Mouse (Mus musculus) heart, postnatal 25 days (tissue): ENCODE data around the gene Gm4881. TPM values are rescaled to one million over a fixed set of nuclear protein-coding genes. Genes with fewer than 3 reads are reported as not detected.

ENCODE experiments used
- DNase-seq: peaks from one replicate; pipeline ENCODE4 v3.0.0; 2022; ENCODE audit warnings: low spot score
- intact Hi-C: fragments of 180-260 bp; cut with DNase I; formaldehyde crosslinking; loops from one replicate; pipeline ENCODE4 v1.15.1; 2025
- microRNA-seq: library from miRNA; unstranded; fragments of <30 nt; microRNA quantifications from one replicate; pipeline ENCODE4 v1.2.0, GENCODE M21; 2022
- total RNA-seq, 2 experiments: library from RNA; stranded (reverse); gene quantifications; 2 replicates each; pipeline ENCODE4 v1.2.3; 2021

Gm4881 gene
- total RNA-seq, 2 experiments from 2014 or later = not detected

DNA sequence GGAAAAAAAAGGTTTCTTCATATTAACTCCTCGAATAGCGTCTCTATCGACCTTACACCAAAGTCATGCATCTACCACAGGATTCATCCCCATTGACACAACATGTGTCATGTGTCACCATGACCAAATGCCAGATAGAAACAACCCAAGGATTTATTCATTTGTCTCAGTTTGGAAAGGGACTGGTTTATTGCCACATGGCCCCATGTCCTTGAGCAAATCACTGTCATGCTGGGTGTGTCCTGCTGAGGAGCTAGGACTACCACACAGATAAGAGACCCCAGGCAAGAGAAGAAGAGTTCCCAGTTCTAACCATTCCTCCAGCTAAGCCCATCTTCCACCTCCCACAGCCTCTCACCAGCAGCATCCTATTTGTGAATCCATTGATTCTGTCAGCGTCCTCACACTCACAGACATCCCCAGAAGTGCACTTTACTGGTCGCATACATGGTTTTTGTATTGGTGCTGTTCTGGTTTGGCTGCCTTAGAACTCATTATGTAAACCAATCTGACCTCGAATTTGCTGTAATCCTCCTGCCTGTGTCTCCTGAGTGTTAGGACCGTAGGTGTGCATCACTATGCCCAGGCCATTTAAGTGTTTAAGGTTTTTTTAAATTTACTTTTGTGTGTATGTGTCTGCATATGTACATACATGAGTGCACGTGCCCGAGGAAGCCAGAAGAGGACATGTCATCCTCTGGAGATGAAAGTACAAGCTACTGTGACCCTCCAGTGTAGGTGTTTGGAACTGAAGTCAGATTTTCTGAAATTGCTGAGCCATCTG, 61.7 kb downstream of the Gm4881 start:
- intact Hi-C loops = loop anchor here (10.0 kb wide), 2 partner anchors 192 to 322 kb away; partner anchors contain the start of genes Grik5 and Zfp574
- no peak for DNase-seq

DNA sequence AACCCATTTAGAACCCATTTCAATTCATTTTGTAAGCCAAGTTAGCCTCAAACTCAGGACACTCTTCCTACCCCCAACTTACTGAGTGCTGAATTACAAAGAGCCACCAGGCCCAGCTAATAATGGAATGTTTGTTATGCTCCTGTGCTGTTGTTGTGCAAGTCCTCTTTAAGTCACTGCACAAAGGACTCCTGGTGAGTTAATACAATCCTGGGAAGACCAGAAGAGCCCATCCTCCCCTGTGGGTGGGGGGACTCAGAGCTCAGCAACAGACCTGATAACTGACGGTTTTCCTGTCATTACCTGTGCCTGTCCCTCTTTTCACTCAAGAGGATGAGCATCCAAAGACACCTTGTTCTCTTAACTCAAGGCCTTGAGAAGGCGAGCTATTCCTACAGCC, 64.7 kb downstream of the Gm4881 start:
- intact Hi-C loops = loop anchor here (10.0 kb wide), 2 partner anchors 195 to 325 kb away; partner anchors contain the start of genes Grik5 and Zfp574
- no peak for DNase-seq

DNA sequence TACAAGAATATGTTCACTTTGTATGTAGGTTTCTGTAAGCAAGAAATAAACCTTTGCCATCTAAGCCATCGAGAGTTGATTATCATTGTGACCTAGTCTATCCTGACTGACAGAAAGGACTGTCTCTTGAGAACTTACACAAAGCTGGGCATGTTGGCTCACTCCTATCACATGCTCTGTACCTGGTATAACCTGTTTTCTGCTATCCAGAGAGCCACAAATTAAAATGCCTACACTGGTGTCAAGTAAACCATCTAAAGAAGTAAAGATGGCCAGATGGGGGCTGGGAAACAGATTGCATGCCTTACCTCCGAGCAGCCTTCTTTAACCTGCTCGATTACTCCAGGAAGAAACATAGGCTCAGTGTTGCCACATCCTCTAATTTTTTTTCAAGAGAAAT, 66.7 kb downstream of the Gm4881 start:
- intact Hi-C loops = no loop called here
- DNase-seq = no peak

Small RNA genes within 50 kb of the gene (microRNA-seq; reads per million reads assigned to microRNA genes)
- 1.4 reads per million for gene Mir7046
- not detected for gene Mir7047

Other genes with a start within 250 kb of the Gm4881 start
- not detected for gene BC049730, start 235.3 kb downstream of the Gm4881 start, total RNA-seq
- gene Gm4763, start 217.6 kb downstream of the Gm4881 start, total RNA-seq = not detected
- gene Cd177, start 184.2 kb downstream of the Gm4881 start, total RNA-seq = under 1 TPM in 1 of 2 experiments, not detected in 1; 0.08 TPM
- gene Ceacam10, start 167.3 kb downstream of the Gm4881 start, total RNA-seq = not detected
- gene Gm9844, start 82.3 kb downstream of the Gm4881 start, total RNA-seq = not detected
- not detected for gene Lypd4, start 74.6 kb downstream of the Gm4881 start, total RNA-seq
- not detected for gene Dmrtc2, start 74.4 kb downstream of the Gm4881 start, total RNA-seq
- 100 to 1,000 TPM; 493 to 532 TPM for gene Rps19, start 60.1 kb downstream of the Gm4881 start, total RNA-seq
- gene Cd79a, start 47.1 kb downstream of the Gm4881 start, total RNA-seq = 1 to 10 TPM in 1 of 2 experiments, under 1 TPM in 1; 0.96 to 2.0 TPM
- gene Arhgef1, start 41.6 kb downstream of the Gm4881 start, total RNA-seq = 10 to 100 TPM; 47.8 to 51.8 TPM
- gene Rabac1, start 28.3 kb upstream of the Gm4881 start, total RNA-seq = 100 to 1,000 TPM; 285 to 315 TPM
- gene Atp1a3, start 61.5 kb upstream of the Gm4881 start, total RNA-seq = under 1 TPM; 0.47 to 0.67 TPM
- 1 to 10 TPM; 4.5 to 4.8 TPM for gene Grik5, start 127.9 kb upstream of the Gm4881 start, total RNA-seq
- 1 to 10 TPM; 9.8 to 9.9 TPM for gene Zfp574, start 128.1 kb upstream of the Gm4881 start, total RNA-seq
- under 1 TPM; 0.60 to 0.61 TPM for gene Pou2f2, start 235.2 kb upstream of the Gm4881 start, total RNA-seq